Mouse (Mus musculus) gastrocnemius, postnatal 14 days (tissue): ENCODE measurements around the gene Abcg1. TPM values are rescaled to one million over a fixed set of nuclear protein-coding genes. Genes with fewer than 3 reads are reported as not detected.

ENCODE experiments used
- DNase-seq: peaks from one replicate; pipeline ENCODE4 v3.0.0; 2021; ENCODE audit warnings: mixed read lengths
- intact Hi-C: fragments of 180-260 bp; cut with DNase I; formaldehyde crosslinking; loops from one replicate; pipeline ENCODE4 v1.15.1; 2025; ENCODE audit warnings: low total_unique reads
- total RNA-seq, 2 experiments: library from RNA; stranded (reverse); gene quantifications; 2 replicates each; pipeline ENCODE4 v1.2.3; 2021

Gene Abcg1
- total RNA-seq, 2 experiments from 2014 or later, result 4.9 to 6.6 TPM

DNA sequence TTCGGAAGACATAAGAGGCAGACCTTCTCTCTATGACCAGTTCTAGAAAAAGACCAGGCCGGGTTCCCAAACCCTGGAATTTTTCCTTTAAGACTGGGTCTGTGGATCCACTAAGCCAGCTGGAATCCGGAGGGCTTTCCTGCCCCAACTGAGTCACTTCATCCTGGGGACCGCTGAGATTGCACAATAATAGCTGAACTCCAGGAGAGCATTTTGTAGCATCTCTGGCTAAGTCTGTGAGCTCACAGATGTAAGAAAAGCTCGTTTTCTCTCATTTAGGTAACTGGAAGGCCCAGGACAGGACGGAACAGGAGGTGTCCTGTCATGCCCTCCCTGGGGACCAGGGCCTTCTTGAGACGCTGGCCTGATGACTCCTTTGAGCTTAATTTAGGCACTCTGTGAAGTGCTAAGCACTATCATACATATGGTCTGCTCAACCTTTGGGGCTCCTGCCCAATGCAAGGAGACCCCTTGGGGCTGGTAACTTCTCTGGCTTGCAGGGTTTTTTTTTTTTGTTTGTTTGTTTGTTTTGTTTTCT lies 16.6 kb downstream of the Abcg1 start:
- intact Hi-C loops, result no loop called here
- DNase-seq, result peak; percentile 41

- DNase-seq, result no peak
- intact Hi-C loops, result no loop called here
These were observed 17.2 kb downstream of the Abcg1 start for GRCm38 (mm10) chr17:31074666-31075065.

GRCm38 (mm10) chr17:31075471-31075870 lies 18.0 kb downstream of the Abcg1 start:
- intact Hi-C loops, result no loop called here
- no peak for DNase-seq

DNA sequence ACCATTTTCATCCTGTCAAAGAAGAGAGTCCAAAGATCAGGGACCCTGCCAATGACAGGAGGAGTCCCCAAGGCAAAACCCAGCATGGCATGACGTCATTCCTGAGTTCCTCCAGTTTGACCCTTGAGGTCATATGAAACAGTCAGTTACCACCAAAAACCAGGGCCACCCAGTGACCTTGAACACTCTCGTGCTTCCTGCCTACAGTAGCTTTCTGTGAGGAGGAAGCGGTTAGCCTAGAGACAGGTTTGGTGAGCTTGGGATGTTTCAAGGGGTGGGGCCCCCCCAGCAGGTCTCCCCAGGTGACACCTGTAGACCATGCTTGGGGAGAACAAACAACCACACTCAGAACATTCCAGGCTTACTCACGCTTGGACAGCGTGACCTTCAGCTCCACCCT lies 20.1 kb downstream of the Abcg1 start:
- intact Hi-C loops, result no loop called here

GRCm38 (mm10) chr17:31078581-31078980 lies 21.1 kb downstream of the Abcg1 start:
- intact Hi-C loops, result no loop called here
- no peak for DNase-seq

More for the DNA sequence above, 20.1 kb downstream of the Abcg1 start:
- no peak for DNase-seq

DNA sequence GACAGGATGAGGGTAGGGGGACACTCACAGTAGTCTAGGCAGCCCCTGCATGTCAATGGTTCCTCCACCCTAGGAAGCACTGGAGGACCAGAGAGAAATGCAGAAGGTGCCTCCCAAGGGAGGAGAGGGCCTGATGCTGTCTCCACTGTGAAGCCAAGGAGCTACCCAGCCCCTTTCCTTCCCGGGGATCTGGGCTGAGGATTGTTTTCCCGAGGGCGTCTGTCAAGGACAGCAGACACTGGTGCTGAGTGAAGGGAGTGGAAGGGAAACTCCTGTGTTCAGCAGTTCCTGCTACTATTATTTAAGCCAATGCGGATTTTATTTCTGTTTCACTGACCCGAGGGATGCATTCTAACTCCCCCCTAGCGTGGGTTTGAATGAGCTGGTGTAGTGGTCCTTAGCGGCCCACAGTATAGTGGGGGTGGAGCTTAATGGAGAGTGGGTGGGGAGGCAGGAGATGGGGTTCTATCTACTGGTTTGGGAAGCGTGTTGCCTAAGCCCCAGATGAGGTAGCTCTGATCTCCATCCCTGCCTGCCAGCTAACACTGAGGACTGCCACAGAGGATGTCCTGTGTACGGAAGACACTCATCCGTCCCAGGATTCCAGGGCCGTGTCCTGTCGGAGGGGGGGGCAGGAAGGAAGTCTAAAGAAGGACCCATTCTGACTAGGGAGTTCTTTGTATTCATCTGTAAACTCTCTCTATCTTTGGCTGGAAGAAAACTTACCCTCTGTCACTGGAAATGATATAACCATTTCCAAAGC lies 21.8 kb downstream of the Abcg1 start:
- no peak for DNase-seq
- intact Hi-C loops, result no loop called here

DNA sequence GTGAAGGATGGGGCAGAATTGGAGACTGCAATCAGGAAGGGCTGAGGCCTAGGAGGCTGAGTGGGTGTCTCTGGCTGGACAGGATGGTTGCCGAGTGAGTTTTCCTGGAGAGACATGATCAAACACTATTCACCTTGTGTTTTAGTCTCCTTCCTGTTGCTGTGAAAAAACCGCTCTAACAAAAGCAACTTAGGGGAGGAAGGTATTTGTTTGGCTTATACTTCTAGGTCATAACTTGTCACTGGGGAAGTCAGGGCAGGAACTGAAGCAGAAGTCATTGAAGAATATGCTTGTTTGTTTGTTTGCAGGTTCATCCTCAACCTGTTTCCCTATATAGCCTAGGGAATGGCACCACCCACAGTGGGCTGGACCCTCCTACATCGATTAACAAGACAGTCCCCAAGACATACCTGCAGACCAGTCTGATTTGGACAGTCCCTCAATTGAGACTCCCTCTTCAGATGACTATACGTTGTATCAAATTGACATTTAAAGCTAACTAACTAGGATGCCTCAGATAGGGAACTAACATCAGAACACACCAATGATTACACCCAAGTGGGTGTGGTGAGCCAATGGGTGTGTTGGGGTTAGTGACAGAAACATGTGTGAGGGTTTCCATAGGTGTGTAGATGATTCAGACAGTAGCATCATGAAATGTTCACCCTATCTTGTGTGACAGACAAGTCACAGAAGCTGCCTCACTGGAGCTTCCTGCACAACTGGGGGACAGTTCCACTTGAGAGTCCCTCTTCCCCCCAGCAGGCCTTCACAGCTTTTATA lies 25.0 kb downstream of the Abcg1 start:
- intact Hi-C loops, result no loop called here
- no peak for DNase-seq

DNA sequence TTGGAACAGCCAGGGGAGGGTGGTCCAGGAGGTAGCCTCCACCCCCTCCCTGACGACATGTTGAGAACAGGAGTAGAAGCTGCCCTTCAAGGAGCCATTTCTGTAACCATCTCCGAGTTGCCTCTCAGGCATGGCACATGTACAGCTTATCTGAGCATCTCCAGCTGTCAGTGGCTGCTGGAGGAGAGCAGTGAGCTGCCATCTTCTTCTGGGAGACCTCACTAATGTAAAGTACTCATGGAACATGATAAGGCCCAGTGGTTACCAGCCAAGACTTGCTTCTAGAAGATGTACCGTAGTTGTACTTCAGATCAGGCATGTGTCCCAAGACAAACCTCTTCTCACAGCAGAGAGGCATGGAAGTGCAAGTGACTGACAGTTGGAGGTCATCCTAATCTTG lies 28.0 kb downstream of the Abcg1 start:
- intact Hi-C loops, result no loop called here
- no peak for DNase-seq

DNA sequence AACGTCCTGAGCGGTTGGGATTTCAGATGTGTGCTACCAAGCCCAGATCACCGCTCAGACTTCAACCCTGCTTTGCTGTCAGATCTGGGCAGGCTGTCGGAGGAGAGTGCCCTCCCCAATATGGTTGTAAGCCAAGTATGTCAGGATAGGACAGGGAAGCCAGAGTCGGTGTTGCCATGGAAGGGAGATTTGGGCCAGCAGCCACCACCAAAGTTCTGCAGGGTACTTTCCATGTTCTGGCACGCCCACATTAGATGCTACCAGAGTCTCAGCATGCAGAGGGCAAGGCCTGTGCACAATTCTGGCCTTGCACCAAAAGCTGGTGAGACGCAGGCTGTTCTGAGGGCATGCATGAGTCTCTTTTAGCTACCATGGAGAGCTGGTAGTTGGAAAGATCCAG lies 28.7 kb downstream of the Abcg1 start:
- DNase-seq, result no peak

GRCm38 (mm10) chr17:31088711-31089110 lies 31.2 kb downstream of the Abcg1 start:
- no peak for DNase-seq
- intact Hi-C loops, result no loop called here

More for the DNA sequence above, 28.7 kb downstream of the Abcg1 start:
- intact Hi-C loops, result no loop called here

GRCm38 (mm10) chr17:31089848-31090247 lies 32.4 kb downstream of the Abcg1 start:
- no peak for DNase-seq

GRCm38 (mm10) chr17:31091023-31091735 lies 33.7 kb downstream of the Abcg1 start:
- intact Hi-C loops, result no loop called here
- DNase-seq, result no peak

More at GRCm38 (mm10) chr17:31089848-31090247, 32.4 kb downstream of the Abcg1 start:
- intact Hi-C loops, result no loop called here

- intact Hi-C loops, result no loop called here
- no peak for DNase-seq
These were observed 37.3 kb downstream of the Abcg1 start for GRCm38 (mm10) chr17:31094781-31095180.

- intact Hi-C loops, result no loop called here
- DNase-seq, result no peak
These were observed 38.1 kb downstream of the Abcg1 start for GRCm38 (mm10) chr17:31095570-31095969.

- DNase-seq, result no peak
- intact Hi-C loops, result no loop called here
These were observed 39.4 kb downstream of the Abcg1 start for GRCm38 (mm10) chr17:31096893-31097292.

DNA sequence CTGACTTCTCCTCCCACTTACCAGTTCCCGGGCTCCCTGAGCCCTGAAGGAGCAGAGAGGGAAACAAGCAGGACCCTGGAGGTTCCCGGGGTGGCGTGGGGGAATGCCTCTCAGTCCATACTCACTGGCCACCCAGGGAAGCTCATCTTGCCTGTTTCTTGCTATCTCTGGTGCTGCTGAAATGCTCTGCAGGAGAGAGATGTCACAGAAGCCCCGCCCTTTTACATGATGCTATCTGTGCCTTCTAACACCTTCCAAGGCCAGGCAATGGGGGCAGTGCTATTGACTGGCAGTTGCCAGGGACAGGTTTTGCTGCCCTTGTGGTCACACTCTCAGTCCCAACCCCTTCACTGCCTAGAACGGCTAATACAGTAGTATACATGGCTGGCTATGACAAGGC lies 41.3 kb downstream of the Abcg1 start:
- intact Hi-C loops, result no loop called here
- DNase-seq, result no peak

- no peak for DNase-seq
- intact Hi-C loops, result no loop called here
These were observed 45.6 kb downstream of the Abcg1 start for GRCm38 (mm10) chr17:31103007-31103570.

DNA sequence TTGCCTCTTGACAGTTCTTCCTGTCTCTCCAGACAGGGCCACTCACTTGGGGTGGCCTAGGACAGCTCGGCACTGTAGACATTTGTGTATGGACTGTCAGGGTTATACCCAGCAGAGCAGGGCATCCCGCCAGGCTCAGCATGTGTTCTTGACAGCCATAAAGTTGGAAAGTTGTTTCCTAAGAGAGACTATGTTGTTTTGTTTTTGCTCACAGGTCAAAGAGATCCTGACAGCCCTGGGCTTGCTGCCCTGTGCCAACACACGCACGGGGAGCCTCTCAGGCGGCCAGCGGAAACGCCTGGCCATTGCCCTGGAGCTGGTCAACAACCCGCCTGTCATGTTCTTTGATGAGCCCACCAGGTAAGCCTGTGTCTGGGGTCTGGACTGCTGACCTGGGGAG lies 46.3 kb downstream of the Abcg1 start:
- DNase-seq, result no peak
- intact Hi-C loops, result no loop called here

DNA sequence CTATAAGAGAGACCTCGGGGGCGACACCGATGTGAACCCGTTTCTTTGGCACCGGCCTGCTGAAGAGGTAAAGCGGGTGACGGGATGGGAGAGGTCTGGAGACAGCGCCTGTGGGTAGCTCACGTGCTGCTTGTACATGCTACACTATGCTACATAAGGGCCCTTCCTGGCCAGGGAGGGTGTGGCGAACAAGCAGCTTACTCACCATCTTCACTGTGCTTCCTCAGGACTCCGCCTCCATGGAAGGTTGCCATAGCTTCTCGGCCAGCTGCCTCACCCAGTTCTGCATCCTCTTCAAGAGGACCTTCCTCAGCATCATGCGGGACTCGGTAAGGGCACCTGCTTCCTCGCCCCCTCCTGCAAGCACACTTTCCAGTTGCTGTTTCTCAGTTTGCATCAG lies 50.9 kb downstream of the Abcg1 start:
- intact Hi-C loops, result no loop called here

More for the DNA sequence above, 50.9 kb downstream of the Abcg1 start:
- no peak for DNase-seq
